Mouse (Mus musculus): ENCODE measurements around the gene Zfp628.

Gene Zfp628

GRCm38 (mm10) chr7:4917494-4917893, 2.5 kb downstream of the Zfp628 start:
- in situ Hi-C loops (cut with MboI, MseI): no loop called here

GRCm38 (mm10) chr7:4918681-4919080, 3.7 kb downstream of the Zfp628 start:
- in situ Hi-C loops (cut with MboI, MseI): no loop called here

- in situ Hi-C loops (cut with MboI, MseI): no loop called here
Measured at GRCm38 (mm10) chr7:4919096-4919495, 4.1 kb downstream of the Zfp628 start.

- in situ Hi-C loops (cut with MboI, MseI): no loop called here
Measured at GRCm38 (mm10) chr7:4919971-4920370, 5.0 kb downstream of the Zfp628 start.

- in situ Hi-C loops (cut with MboI, MseI): no loop called here
Measured at GRCm38 (mm10) chr7:4920496-4920895, 5.5 kb downstream of the Zfp628 start.

- in situ Hi-C loops (cut with MboI, MseI): no loop called here
Measured at GRCm38 (mm10) chr7:4920976-4921823, 6.2 kb downstream of the Zfp628 start.

GRCm38 (mm10) chr7:4921824-4922482, 6.9 kb downstream of the Zfp628 start, which contains the start of gene Nat14:
Gene Nat14, plus strand, starts transcription at chr7:4922028.
- in situ Hi-C loops (cut with MboI, MseI): no loop called here

GRCm38 (mm10) chr7:4922508-4922907, 7.5 kb downstream of the Zfp628 start:
- in situ Hi-C loops (cut with MboI, MseI): no loop called here

- in situ Hi-C loops (cut with MboI, MseI): no loop called here
Measured at GRCm38 (mm10) chr7:4922931-4923565, 8.0 kb downstream of the Zfp628 start.

GRCm38 (mm10) chr7:4923586-4924364, 8.8 kb downstream of the Zfp628 start:
- in situ Hi-C loops (cut with MboI, MseI): no loop called here

GRCm38 (mm10) chr7:4924483-4924882, 9.5 kb downstream of the Zfp628 start:
- in situ Hi-C loops (cut with MboI, MseI): no loop called here

- in situ Hi-C loops (cut with MboI, MseI): no loop called here
Measured at GRCm38 (mm10) chr7:4924891-4925301, 9.9 kb downstream of the Zfp628 start.

GRCm38 (mm10) chr7:4925441-4926381, 10.7 kb downstream of the Zfp628 start, which contains the start of gene Ssc5d:
Gene Ssc5d, plus strand, starts transcription at chr7:4925785.
- in situ Hi-C loops (cut with MboI, MseI): no loop called here

- in situ Hi-C loops (cut with MboI, MseI): no loop called here
Measured at GRCm38 (mm10) chr7:4926849-4927248, 11.8 kb downstream of the Zfp628 start.

GRCm38 (mm10) chr7:4927711-4928110, 12.7 kb downstream of the Zfp628 start:
- in situ Hi-C loops (cut with MboI, MseI): no loop called here

GRCm38 (mm10) chr7:4928323-4928722, 13.3 kb downstream of the Zfp628 start:
- in situ Hi-C loops (cut with MboI, MseI): no loop called here

GRCm38 (mm10) chr7:4933103-4933502, 18.1 kb downstream of the Zfp628 start:
- in situ Hi-C loops (cut with MboI, MseI): no loop called here

- in situ Hi-C loops (cut with MboI, MseI): no loop called here
Measured at GRCm38 (mm10) chr7:4934160-4934914, 19.3 kb downstream of the Zfp628 start.

- in situ Hi-C loops (cut with MboI, MseI): no loop called here
Measured at GRCm38 (mm10) chr7:4936832-4937231, 21.8 kb downstream of the Zfp628 start.

- in situ Hi-C loops (cut with MboI, MseI): no loop called here
Measured at GRCm38 (mm10) chr7:4937392-4937791, 22.4 kb downstream of the Zfp628 start.

Data from T-helper 2 cell (primary cell).